Mouse (Mus musculus): ENCODE measurements at regions not wholly inside any gene's neighbourhood (a gene's known extent, or its start where the extent isn't known, plus 50 kb on each side); places are given as distances from the start of the nearest gene placed in this dataset. TPM values are rescaled to one million over a fixed set of nuclear protein-coding genes. Genes with fewer than 3 reads are reported as not detected.

GRCm38 (mm10) chr10:37203709-37204108 is 65.0 kb upstream of the Marcks start:
- TF ChIP-seq EP300 (IDR thresholded peaks at IDR 0.05; ENCODE audit: low read depth) (no peak), CTCF (IDR thresholded peaks at IDR 0.05; ENCODE audit: low read depth) (no peak)
- no peak for DNase-seq (ENCODE audit: low read depth in 3 of 3, low spot score in 3 of 3)
- 62% methylated on average over 1 of the region's 1 CpGs for WGBS (ENCODE audit: insufficient replicate concordance)
- no peaks in the 10 kb centered on the region for H3K27me3 ChIP-seq (ENCODE audit: control insufficient read depth, insufficient read depth, low read length)
- ATAC-seq (ENCODE audit: insufficient read depth), result no peak
- no peak overlapping the region for H3K4me2 ChIP-seq (ENCODE audit: low read depth)
- H3K27ac ChIP-seq, result no peak overlapping the region
- H3K4me3 ChIP-seq (ENCODE audit: insufficient read depth in 1 of 2, low read depth in 2 of 2, low read length in 2 of 2), result no peak overlapping the region
- no peaks in the 10 kb centered on the region for H3K9me3 ChIP-seq (ENCODE audit: control insufficient read depth, low read length)
- no peaks in the 10 kb centered on the region for H3K4me1 ChIP-seq (replicated peaks; ENCODE audit: control insufficient read depth in 2 of 2, insufficient read depth in 2 of 2, low read length in 1 of 2)
- no peaks in the 10 kb centered on the region for H3K36me3 ChIP-seq (replicated peaks; ENCODE audit: control insufficient read depth, insufficient read depth, low read depth)
- no peak overlapping the region for H3K9ac ChIP-seq (replicated peaks)

- no peak for ATAC-seq (ENCODE audit: insufficient read depth)
These were observed 56.2 kb upstream of the Marcks start for GRCm38 (mm10) chr10:37194798-37195453.

GRCm38 (mm10) chr10:37194131-37194797 is 55.5 kb upstream of the Marcks start:
- no peak overlapping the region for H3K27ac ChIP-seq
- H3K9ac ChIP-seq (replicated peaks), result no peak overlapping the region
- no peak for ATAC-seq (ENCODE audit: insufficient read depth)
- no peak overlapping the region for H3K4me2 ChIP-seq (ENCODE audit: low read depth)
- H3K4me3 ChIP-seq (ENCODE audit: insufficient read depth in 1 of 2, low read depth in 2 of 2, low read length in 2 of 2), result no peak overlapping the region
- H3K9me3 ChIP-seq (ENCODE audit: control insufficient read depth, low read length), result no peaks in the 10 kb centered on the region
- TF ChIP-seq EP300 (IDR thresholded peaks at IDR 0.05; ENCODE audit: low read depth) (no peak), CTCF (IDR thresholded peaks at IDR 0.05; ENCODE audit: low read depth) (no peak)
- no peaks in the 10 kb centered on the region for H3K36me3 ChIP-seq (replicated peaks; ENCODE audit: control insufficient read depth, insufficient read depth, low read depth)
- H3K27me3 ChIP-seq (ENCODE audit: control insufficient read depth, insufficient read depth, low read length), result no peaks in the 10 kb centered on the region
- DNase-seq (ENCODE audit: low read depth in 3 of 3, low spot score in 3 of 3), result no peak
- no peaks in the 10 kb centered on the region; a peak in 2 of 4 replicates for H3K4me1 ChIP-seq (replicated peaks; ENCODE audit: control insufficient read depth in 2 of 2, insufficient read depth in 2 of 2, low read length in 1 of 2)
- 71% methylated on average over 15 of the region's 15 CpGs for WGBS (ENCODE audit: insufficient replicate concordance)

More at GRCm38 (mm10) chr10:37194798-37195453, 56.2 kb upstream of the Marcks start:
- H3K9me3 ChIP-seq (ENCODE audit: control insufficient read depth, low read length), result no peaks in the 10 kb centered on the region
- H3K4me3 ChIP-seq (ENCODE audit: insufficient read depth in 1 of 2, low read depth in 2 of 2, low read length in 2 of 2), result no peak overlapping the region
- no peak overlapping the region for H3K4me2 ChIP-seq (ENCODE audit: low read depth)
- TF ChIP-seq EP300 (IDR thresholded peaks at IDR 0.05; ENCODE audit: low read depth) (no peak), CTCF (IDR thresholded peaks at IDR 0.05; ENCODE audit: low read depth) (no peak)
- no peaks in the 10 kb centered on the region for H3K36me3 ChIP-seq (replicated peaks; ENCODE audit: control insufficient read depth, insufficient read depth, low read depth)
- DNase-seq (ENCODE audit: low read depth in 3 of 3, low spot score in 3 of 3), result no peak
- H3K4me1 ChIP-seq (replicated peaks; ENCODE audit: control insufficient read depth in 2 of 2, insufficient read depth in 2 of 2, low read length in 1 of 2), result no peaks in the 10 kb centered on the region; a peak in 2 of 4 replicates
- no peaks in the 10 kb centered on the region for H3K27me3 ChIP-seq (ENCODE audit: control insufficient read depth, insufficient read depth, low read length)
- WGBS (ENCODE audit: insufficient replicate concordance), result 60% methylated on average over 13 of the region's 13 CpGs
- no peak overlapping the region for H3K9ac ChIP-seq (replicated peaks)
- no peak overlapping the region for H3K27ac ChIP-seq

GRCm38 (mm10) chr10:37192661-37193060 is 53.9 kb upstream of the Marcks start:
- ATAC-seq (ENCODE audit: insufficient read depth) (no peak), DNase-seq (ENCODE audit: low read depth in 3 of 3, low spot score in 3 of 3) (no peak)
- Histone ChIP-seq H3K4me3 (ENCODE audit: insufficient read depth in 1 of 2, low read depth in 2 of 2, low read length in 2 of 2) (no peak overlapping the region), H3K27me3 (ENCODE audit: control insufficient read depth, insufficient read depth, low read length) (no peaks in the 10 kb centered on the region), H3K9ac (replicated peaks) (no peak overlapping the region), H3K27ac (no peak overlapping the region), H3K4me2 (ENCODE audit: low read depth) (no peak overlapping the region), H3K4me1 (replicated peaks; ENCODE audit: control insufficient read depth in 2 of 2, insufficient read depth in 2 of 2, low read length in 1 of 2) (no peaks in the 10 kb centered on the region; a peak in 2 of 4 replicates), H3K9me3 (ENCODE audit: control insufficient read depth, low read length) (no peaks in the 10 kb centered on the region), H3K36me3 (replicated peaks; ENCODE audit: control insufficient read depth, insufficient read depth, low read depth) (no peaks in the 10 kb centered on the region)
- no peak for TF ChIP-seq EP300 (IDR thresholded peaks at IDR 0.05; ENCODE audit: low read depth)
- no peak for TF ChIP-seq CTCF (IDR thresholded peaks at IDR 0.05; ENCODE audit: low read depth)
- WGBS (ENCODE audit: insufficient replicate concordance), result 19% methylated on average over 2 of the region's 2 CpGs

GRCm38 (mm10) chr10:37190092-37190491 is 51.4 kb upstream of the Marcks start:
- no peaks in the 10 kb centered on the region for H3K36me3 ChIP-seq (replicated peaks; ENCODE audit: control insufficient read depth, insufficient read depth, low read depth)
- no peak overlapping the region for H3K9ac ChIP-seq (replicated peaks)
- no peaks in the 10 kb centered on the region for H3K27me3 ChIP-seq (ENCODE audit: control insufficient read depth, insufficient read depth, low read length)
- no peak overlapping the region for H3K27ac ChIP-seq
- ATAC-seq (ENCODE audit: insufficient read depth) (no peak), DNase-seq (ENCODE audit: low read depth in 3 of 3, low spot score in 3 of 3) (no peak)
- TF ChIP-seq CTCF (IDR thresholded peaks at IDR 0.05; ENCODE audit: low read depth), result no peak
- TF ChIP-seq EP300 (IDR thresholded peaks at IDR 0.05; ENCODE audit: low read depth), result no peak
- H3K4me3 ChIP-seq (ENCODE audit: insufficient read depth in 1 of 2, low read depth in 2 of 2, low read length in 2 of 2), result no peak overlapping the region
- 28% methylated on average over 6 of the region's 6 CpGs for whole genome bisulfite sequencing (ENCODE audit: insufficient replicate concordance)
- H3K4me2 ChIP-seq (ENCODE audit: low read depth), result no peak overlapping the region
- H3K9me3 ChIP-seq (ENCODE audit: control insufficient read depth, low read length), result no peaks in the 10 kb centered on the region
- H3K4me1 ChIP-seq (replicated peaks; ENCODE audit: control insufficient read depth in 2 of 2, insufficient read depth in 2 of 2, low read length in 1 of 2), result no peaks in the 10 kb centered on the region; a peak in 1 of 4 replicates

Small RNA genes lying in the stretch of these regions (microRNA-seq; reads per million reads assigned to microRNA genes)
- not detected for gene Gm24710
